Mouse (Mus musculus) forebrain, embryonic 11.5 days (tissue): ENCODE data around the gene Ptcra. TPM values are rescaled to one million over a fixed set of nuclear protein-coding genes. Genes with fewer than 3 reads are reported as not detected.
"Not testable (repeated sequence)": the region's sequence is repeated elsewhere in the genome, so short reads cannot be mapped to it uniquely, and the experiment has no call there.

Source experiments
- ATAC-seq: fragments of 200-750 bp; cut with Nextera tagmentation; replicated peaks from 2 replicates; pipeline ENCODE4 v1.8.0; 2017; ENCODE audit warnings: moderate TSS enrichment; ENCODE audit not compliant: low FRiP score
- DNase-seq: peaks from one replicate; pipeline ENCODE4 v3.0.0-alpha.2; 2017; ENCODE audit warnings: low spot score
- H3K27ac ChIP-seq: fragments of 300-500 bp; sonication (generic); 2 replicates; pipeline ENCODE4 v1.5.1; 2014; ENCODE audit warnings: low read depth, low read length
- H3K27me3 ChIP-seq: fragments of 300-500 bp; sonication (generic); 2 replicates; pipeline ENCODE4 v1.6.1; 2014; ENCODE audit warnings: mild to moderate bottlenecking, low read length, mixed read lengths; ENCODE audit not compliant: control insufficient read depth, insufficient read depth
- H3K36me3 ChIP-seq: fragments of 300-500 bp; sonication (generic); 2 replicates; pipeline ENCODE4 v1.6.1; 2014; ENCODE audit warnings: mild to moderate bottlenecking, low read length, moderate library complexity, mixed read lengths; ENCODE audit not compliant: control insufficient read depth, insufficient read depth
- H3K4me1 ChIP-seq: fragments of 300-500 bp; sonication (generic); replicated peaks from 2 replicates; pipeline ENCODE4 v1.6.1; 2014; ENCODE audit warnings: low read length, mixed read lengths; ENCODE audit not compliant: control insufficient read depth, insufficient read depth
- H3K4me2 ChIP-seq: fragments of 300-500 bp; sonication (generic); 2 replicates; pipeline ENCODE4 v1.6.1; 2014; ENCODE audit warnings: low read depth, mild to moderate bottlenecking, low read length, moderate library complexity, mixed read lengths; ENCODE audit not compliant: severe bottlenecking
- H3K4me3 ChIP-seq: fragments of 300-500 bp; sonication (generic); 2 replicates; pipeline ENCODE4 v1.5.1; 2014; ENCODE audit warnings: low read depth, low read length
- H3K9ac ChIP-seq: fragments of 300-500 bp; sonication (generic); 2 replicates; pipeline ENCODE4 v1.6.1; 2014; ENCODE audit warnings: low read length
- H3K9me3 ChIP-seq: fragments of 300-500 bp; sonication (generic); 2 replicates; pipeline ENCODE4 v1.6.1; 2016; ENCODE audit warnings: low read length, mixed read lengths; ENCODE audit not compliant: control insufficient read depth
- WGBS: fragments of 180-500 bp; shearing (Covaris S2); extraction: QIAGEN DNeasy Blood & Tissue Kit; methylation state at CpG from one replicate; pipeline ENCODE4 v1.1.7; 2014; 5-methylcytosine and 5-hydroxymethylcytosine counted together
- polyA plus RNA-seq: library from polyadenylated mRNA; unstranded; fragments of >200 nt; fragmentation: Nextera tagmentation; extraction: Ambion mirVana; gene quantifications from 2 replicates; pipeline ENCODE4 v1.2.1, GENCODE M21; 2014

The Ptcra gene
- polyA plus RNA-seq, 1 experiment from 2014 or later, result 0.44 TPM

GRCm38 (mm10) chr17:46764916-46765315 lies 1.4 kb upstream of the Ptcra start:
- H3K27ac ChIP-seq, H3K4me1 ChIP-seq, H3K27me3 ChIP-seq, H3K4me3 ChIP-seq, H3K9me3 ChIP-seq, H3K36me3 ChIP-seq, H3K9ac ChIP-seq, H3K4me2 ChIP-seq, DNase-seq, ATAC-seq: not testable (repeated sequence)
- 62% methylated on average over 8 of the region's 9 CpGs for WGBS

- DNase-seq (no peak), ATAC-seq (no peak)
- WGBS, result 85% methylated on average over 12 of the region's 12 CpGs
- H3K4me1 ChIP-seq, result no peaks in the 10 kb centered on the region
- no peak overlapping the region for H3K4me3 ChIP-seq
- no peaks in the 10 kb centered on the region for H3K36me3 ChIP-seq
- H3K4me2 ChIP-seq, result no peak overlapping the region
- no peaks in the 10 kb centered on the region for H3K9me3 ChIP-seq
- no peak overlapping the region for H3K9ac ChIP-seq
- no peak overlapping the region for H3K27ac ChIP-seq
- H3K27me3 ChIP-seq, result no peaks in the 10 kb centered on the region
Observed at GRCm38 (mm10) chr17:46758753-46759152, 4.8 kb downstream of the Ptcra start.

GRCm38 (mm10) chr17:46751794-46752556 lies 11.5 kb downstream of the Ptcra start, which contains the start of gene Cnpy3:
Gene Cnpy3 (minus strand): TSS chr17:46752214.
- WGBS, result under 1% methylated on average over 57 of the region's 58 CpGs
- peak within 1 kb of the TSS; percentile 77 for H3K4me3 ChIP-seq
- peaks cover 6% of the 10 kb centered on the region for H3K4me1 ChIP-seq
- peak; percentile 99 for ATAC-seq
- H3K9ac ChIP-seq, result peak within 1 kb of the TSS; percentile 76
- H3K36me3 ChIP-seq, result no peaks in the 10 kb centered on the region
- no peaks in the 10 kb centered on the region for H3K9me3 ChIP-seq
- no peaks in the 10 kb centered on the region for H3K27me3 ChIP-seq
- peak within 1 kb of the TSS; percentile 77 for H3K4me2 ChIP-seq
- H3K27ac ChIP-seq, result peak within 1 kb of the TSS; percentile 75
- DNase-seq, result peak; percentile 100

- Histone ChIP-seq H3K4me3 (peak overlapping the region; percentile 77), H3K27ac (peak overlapping the region; percentile 75), H3K9me3 (no peaks in the 10 kb centered on the region), H3K4me2 (peak overlapping the region; percentile 77), H3K27me3 (no peaks in the 10 kb centered on the region), H3K9ac (peak overlapping the region; percentile 76), H3K36me3 (no peaks in the 10 kb centered on the region), H3K4me1 (peaks cover 6% of the 10 kb centered on the region)
- DNase-seq (no peak), ATAC-seq (no peak)
- WGBS, result 32% methylated on average over 16 of the region's 16 CpGs
Observed at GRCm38 (mm10) chr17:46751056-46751793, 12.3 kb downstream of the Ptcra start.

- no peaks in the 10 kb centered on the region for H3K36me3 ChIP-seq
- no peak for DNase-seq
- H3K27ac ChIP-seq, result no peak overlapping the region
- H3K27me3 ChIP-seq, result no peaks in the 10 kb centered on the region
- peak overlapping the region; percentile 77; the same call in 1 of the 2 replicates for H3K4me2 ChIP-seq
- WGBS, result 89% methylated on average over 4 of the region's 4 CpGs
- H3K9me3 ChIP-seq, result no peaks in the 10 kb centered on the region
- H3K4me3 ChIP-seq, result peak overlapping the region; percentile 77; the same call in 1 of the 2 replicates
- H3K9ac ChIP-seq, result no peak overlapping the region; the same call in 1 of the 2 replicates
- peaks cover 6% of the 10 kb centered on the region for H3K4me1 ChIP-seq
- ATAC-seq, result no peak
Observed at GRCm38 (mm10) chr17:46750580-46750979, 12.9 kb downstream of the Ptcra start.

- Histone ChIP-seq H3K27me3 (no peaks in the 10 kb centered on the region), H3K4me2 (no peak overlapping the region), H3K36me3 (no peaks in the 10 kb centered on the region), H3K27ac (no peak overlapping the region), H3K4me1 (peaks cover 6% of the 10 kb centered on the region), H3K4me3 (no peak overlapping the region), H3K9me3 (no peaks in the 10 kb centered on the region), H3K9ac (no peak overlapping the region)
- no peak for ATAC-seq
- WGBS, result 95% methylated on average over 5 of the region's 5 CpGs
- DNase-seq, result no peak
Observed at GRCm38 (mm10) chr17:46749282-46749681, 14.2 kb downstream of the Ptcra start.

GRCm38 (mm10) chr17:46747806-46748205 lies 15.7 kb downstream of the Ptcra start:
- Histone ChIP-seq H3K27me3 (no peaks in the 10 kb centered on the region), H3K4me3 (no peak overlapping the region), H3K4me1 (peaks cover 6% of the 10 kb centered on the region), H3K36me3 (no peaks in the 10 kb centered on the region), H3K9ac (no peak overlapping the region), H3K4me2 (no peak overlapping the region), H3K27ac (no peak overlapping the region), H3K9me3 (no peaks in the 10 kb centered on the region)
- DNase-seq, result no peak
- 94% methylated on average over 2 of the region's 2 CpGs for WGBS
- ATAC-seq, result no peak

GRCm38 (mm10) chr17:46747234-46747633 lies 16.3 kb downstream of the Ptcra start:
- no peak overlapping the region for H3K27ac ChIP-seq
- H3K4me3 ChIP-seq, result no peak overlapping the region
- no peaks in the 10 kb centered on the region for H3K27me3 ChIP-seq
- H3K9ac ChIP-seq, result no peak overlapping the region
- H3K4me1 ChIP-seq, result peaks cover 6% of the 10 kb centered on the region
- no peaks in the 10 kb centered on the region for H3K36me3 ChIP-seq
- no peaks in the 10 kb centered on the region for H3K9me3 ChIP-seq
- no peak overlapping the region for H3K4me2 ChIP-seq
- 86% methylated on average over 8 of the region's 8 CpGs for WGBS
- no peak for DNase-seq
- no peak for ATAC-seq
